Mouse (Mus musculus) kidney, postnatal 25 days (tissue): ENCODE measurements at regions not wholly inside any gene's neighbourhood (a gene's known extent, or its start where the extent isn't known, plus 50 kb on each side); places are given as distances from the start of the nearest gene placed in this dataset.
"Not testable (repeated sequence)": the region's sequence is repeated elsewhere in the genome, so short reads cannot be mapped to it uniquely, and the experiment has no call there.

Source experiments
- DNase-seq, 2 experiments: peaks; one replicate each; pipeline ENCODE4 v3.0.0; 2021; ENCODE audit warnings: mixed read lengths in 2 of 2

DNA sequence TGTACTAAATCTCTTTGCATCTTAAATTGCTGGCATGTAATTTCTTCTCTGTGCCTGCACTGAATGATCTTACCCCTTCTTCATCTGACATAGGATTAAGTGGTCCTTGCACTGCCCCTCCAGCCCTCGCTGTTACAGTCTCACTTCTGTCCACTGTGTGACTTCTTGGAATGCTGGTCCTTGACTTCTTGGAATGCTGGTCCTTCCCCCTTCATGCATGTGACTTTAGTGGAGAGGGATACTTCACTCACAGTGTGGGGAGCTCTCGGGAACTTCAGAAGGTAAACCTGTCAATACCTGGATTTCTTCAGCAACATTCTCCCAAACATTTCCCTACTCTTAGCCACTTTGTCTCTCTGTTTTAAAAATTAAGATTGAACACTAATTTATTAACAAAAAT lies 91.0 kb upstream of the Cdk6 start:
- no peak for DNase-seq

DNA sequence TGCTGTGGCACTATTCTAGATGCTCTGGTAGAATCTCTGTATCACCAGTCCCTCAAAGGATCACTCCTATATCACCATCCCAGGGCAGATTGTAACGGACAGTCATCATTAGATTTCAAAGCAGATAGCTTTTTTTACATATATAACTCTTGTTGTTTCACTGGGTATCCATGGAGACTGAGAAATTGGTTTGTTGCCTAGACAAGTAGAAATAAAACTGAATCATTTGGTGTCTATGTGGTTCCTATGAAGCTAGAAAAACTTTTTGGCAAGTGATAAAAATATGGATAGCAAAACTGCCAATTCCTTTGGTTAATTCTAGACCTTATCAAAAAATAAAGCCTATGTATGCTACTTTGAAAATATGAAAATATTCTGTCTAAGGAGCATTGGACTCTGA lies 81.0 kb upstream of the Cdk6 start:
- no peak for DNase-seq

DNA sequence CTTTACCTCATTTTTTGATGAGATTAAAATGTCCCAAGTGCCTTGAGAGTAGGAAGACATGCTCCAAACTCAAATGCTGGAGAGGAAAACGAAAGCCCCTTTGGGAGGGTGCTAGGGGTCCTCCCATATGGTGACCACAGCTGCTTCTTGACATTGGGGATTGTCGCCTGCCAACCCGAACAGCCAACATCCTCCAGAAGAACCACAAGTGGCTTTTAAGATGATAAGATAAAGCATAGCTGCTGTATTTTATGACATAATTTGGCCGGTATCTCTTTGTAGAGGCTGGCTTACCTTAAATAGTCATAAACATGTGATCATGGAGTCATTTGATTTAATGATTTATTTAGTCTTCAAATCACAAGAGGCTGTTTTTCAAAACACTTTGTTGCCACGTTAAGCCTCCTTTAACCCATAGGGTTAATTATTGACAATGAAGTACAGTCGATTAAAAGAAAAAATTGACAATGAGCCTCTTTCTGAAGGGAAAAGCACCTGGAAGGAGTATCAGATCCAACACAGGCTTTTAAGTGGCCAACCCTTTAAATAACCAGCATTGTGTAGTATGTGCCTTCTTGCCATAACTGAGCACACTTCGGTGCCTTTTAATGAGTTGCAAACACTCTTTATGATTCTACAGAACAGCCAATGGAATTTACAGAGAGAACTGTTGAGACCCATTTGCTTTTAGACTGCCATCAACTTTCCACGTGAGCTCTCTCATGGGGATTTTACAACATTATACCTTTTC lies 76.1 kb upstream of the Cdk6 start:
- not testable (repeated sequence) for DNase-seq

DNA sequence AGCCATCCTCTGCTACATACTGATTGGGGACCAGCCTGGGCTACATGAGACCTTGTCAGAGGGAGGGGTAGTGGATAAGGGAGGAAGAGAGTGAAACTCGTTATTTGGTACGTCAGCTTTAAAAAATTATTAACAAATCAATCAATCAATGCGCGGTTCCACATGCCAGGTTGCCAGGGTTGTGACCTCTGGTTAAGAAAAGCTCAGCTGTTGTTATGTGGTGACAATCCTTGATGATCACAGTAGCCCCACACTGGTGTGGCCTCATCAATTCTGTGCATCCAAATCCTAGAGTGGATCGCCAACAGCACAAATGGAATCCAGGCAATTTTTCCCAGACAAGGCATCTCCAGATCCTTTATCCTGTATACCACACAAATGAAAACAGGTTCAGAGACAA lies 74.3 kb upstream of the Cdk6 start:
- no peak for DNase-seq

DNA sequence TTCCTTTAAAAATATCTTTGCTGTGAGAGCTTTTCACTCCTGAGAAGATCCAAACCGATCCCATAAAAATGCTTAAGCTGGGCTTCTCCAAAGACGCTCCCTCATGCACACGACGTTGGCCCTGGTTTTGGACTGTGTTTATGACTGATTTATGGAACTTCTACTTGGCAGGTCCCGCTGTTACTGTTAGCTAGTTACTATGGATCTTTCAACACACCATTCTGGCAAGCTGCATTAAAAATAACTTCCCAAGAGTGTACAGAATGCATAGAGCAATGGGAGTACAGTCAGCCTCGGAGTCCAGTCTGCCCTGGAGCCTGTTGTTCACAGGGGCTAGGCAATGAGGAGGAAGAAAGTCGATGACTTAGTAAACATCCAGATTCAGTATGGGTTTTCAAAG lies 71.5 kb upstream of the Cdk6 start:
- no peak for DNase-seq

DNA sequence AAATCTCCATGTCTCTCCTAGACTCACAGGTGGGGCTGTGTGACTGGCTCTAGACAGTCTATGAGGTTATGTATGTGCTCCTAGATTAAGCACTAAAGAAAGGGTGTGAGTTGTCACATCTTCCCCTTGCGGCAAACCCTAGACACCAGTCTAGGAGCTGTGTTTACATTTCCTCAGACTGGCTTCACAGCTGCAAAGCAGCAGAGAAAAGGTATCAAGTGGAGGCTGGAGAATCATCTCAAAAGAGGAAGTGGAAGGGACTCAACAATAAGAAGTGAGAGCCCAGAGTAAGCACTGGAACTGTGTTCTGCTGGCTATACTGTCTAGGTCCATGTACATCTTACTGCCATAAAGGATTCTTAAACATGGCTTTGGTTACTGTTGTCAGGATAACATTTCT lies 68.1 kb upstream of the Cdk6 start:
- not testable (repeated sequence) for DNase-seq

DNA sequence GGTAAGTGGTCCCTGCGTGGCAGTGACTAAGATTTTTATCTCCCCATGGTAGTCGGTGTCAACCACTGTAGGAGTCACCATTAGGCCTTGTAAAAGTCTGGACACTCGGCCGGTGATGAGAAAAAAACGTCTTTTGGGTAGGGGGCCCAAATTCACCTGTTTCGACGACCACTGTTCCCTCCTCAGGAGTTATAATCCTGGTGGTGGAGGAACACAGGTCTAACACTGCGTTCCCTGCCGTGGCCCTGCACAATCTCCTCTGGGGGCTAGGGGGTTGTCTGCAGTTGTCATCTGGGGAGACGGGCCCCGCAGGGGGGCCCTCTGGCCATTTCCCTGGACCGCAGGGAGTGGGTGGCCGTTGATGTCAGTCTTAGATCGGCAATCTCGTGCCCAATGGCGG lies 64.0 kb upstream of the Cdk6 start:
- DNase-seq, result not testable (repeated sequence)

DNA sequence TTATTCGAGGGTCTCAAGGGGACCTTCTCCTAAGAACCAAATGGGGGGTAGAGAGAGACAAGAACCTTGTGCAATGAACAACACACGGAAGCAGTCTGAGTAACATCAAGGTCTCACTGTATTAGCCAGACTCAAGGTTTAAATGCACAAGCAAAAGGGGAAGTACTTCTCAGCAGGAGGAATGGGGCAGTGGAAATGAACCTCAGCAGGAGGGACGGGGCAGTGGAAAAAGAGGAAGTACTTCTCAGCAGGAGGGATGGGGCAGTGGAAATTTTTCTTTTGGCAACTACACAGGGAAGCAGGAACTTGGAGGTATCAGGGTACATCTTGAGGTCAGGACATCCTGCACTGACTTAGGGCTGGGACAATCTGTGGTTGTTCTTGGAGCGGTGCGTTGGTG lies 62.3 kb upstream of the Cdk6 start:
- not testable (repeated sequence) for DNase-seq

DNA sequence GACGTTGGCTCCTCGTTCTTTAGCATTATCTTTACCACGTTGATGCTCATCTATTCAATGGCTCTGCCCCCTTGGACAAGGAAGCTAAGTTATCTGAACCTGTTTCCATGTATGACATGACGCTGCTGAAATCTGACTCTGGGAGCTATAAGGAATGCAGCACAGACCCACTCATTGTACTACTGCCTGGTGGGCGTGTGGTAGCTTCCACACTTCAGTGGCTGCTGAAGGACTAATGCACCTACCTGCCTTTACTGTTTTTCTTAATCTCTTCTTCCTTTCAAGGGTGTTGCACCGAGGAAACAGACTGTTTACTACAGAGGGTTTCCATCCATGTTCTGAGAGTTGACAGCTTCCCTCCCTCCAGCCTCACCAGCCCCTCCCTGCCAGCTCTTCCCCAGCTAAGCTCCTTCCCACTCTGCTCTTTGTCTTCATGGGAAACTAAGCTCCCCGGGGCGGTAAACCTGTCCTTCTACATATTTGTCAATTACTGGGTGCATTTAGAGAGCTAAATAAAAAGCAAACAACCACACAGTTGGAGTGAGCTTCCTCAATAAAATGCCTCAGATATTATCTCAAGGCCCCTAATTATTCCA lies 59.3 kb upstream of the Cdk6 start:
- DNase-seq, result not testable (repeated sequence)

DNA sequence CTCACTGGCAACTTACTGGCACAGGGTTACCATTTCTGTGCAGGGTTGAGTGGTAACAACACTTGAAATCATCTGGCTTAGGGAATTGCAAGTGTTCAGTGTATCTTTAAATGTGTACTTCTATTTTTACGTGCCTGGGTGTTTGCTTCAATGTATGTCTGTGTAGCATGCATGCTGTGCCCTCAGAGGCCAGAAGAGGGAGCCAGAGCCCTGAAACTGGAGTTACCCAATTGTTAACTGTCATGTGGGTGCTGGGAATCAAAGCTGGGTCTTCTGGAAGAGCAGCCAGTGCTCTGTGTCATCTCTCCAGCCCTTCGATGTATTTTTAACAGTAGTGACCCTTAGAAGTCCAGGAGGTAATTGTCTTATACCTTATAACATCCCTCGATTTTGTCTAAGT lies 58.2 kb upstream of the Cdk6 start:
- no peak for DNase-seq

DNA sequence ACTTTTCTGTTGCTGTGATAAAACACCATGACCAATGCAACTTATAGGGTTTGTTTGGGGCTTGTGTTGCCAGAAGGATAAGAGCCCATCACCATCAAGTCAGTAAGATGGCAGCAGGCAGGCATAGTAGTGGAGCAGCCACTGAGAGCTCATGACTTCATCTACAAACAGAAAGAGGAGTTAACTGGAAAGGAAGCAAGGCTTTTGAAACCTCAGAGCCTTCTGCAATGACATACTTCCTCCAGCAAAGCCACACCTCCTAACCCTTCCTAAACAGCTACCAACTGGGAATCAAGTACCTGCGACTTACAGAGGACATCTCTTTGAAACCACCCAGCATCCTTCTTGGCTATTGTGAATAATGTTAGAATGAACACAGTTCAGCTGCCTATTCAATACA lies 57.0 kb upstream of the Cdk6 start:
- DNase-seq, result not testable (repeated sequence)

DNA sequence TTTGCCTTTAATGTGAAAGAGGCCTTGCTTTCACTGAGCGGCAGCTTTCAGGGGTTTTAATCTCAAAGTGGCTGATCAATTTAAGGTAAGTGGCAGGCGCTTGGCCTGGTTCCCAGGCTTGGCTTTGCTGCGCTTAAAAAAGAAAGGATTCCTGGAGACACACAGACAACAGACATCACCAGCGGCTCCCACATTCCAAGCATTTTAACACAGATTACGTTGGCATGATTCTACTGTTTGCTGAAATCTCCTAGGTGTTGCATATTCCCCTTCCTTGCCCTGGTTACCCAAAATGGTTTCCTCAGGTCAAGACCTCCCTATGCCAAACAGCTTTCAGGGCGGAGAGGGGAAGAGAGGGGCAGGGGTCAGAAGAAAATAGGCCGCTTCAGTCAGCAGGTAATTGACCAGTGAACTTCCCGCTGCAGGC lies 51.3 kb upstream of the Cdk6 start:
- peak in 1 of 2 experiments; percentile 21 for DNase-seq
